Mouse (Mus musculus): ENCODE results near the gene Rabepk.
"Not testable (repeated sequence)": the region's sequence is repeated elsewhere in the genome, so short reads cannot be mapped to it uniquely, and the experiment has no call there.

The Rabepk gene

GRCm38 (mm10) chr2:34799357-34800256 is at the start of gene Rabepk:
Gene Rabepk, minus strand, starts transcription at chr2:34799912.
- peak; percentile 91 for DNase-seq (ENCODE audit: low read depth, low spot score)

GRCm38 (mm10) chr2:34847702-34848101 is 48.0 kb upstream of the Rabepk start:
- DNase-seq (ENCODE audit: low read depth, low spot score): no peak

GRCm38 (mm10) chr2:34843211-34843939 is 43.7 kb upstream of the Rabepk start:
- peak; percentile 51 for DNase-seq (ENCODE audit: low read depth, low spot score)

- peak; percentile 88 for DNase-seq (ENCODE audit: low read depth, low spot score)
Measured at GRCm38 (mm10) chr2:34841706-34842105, 42.0 kb upstream of the Rabepk start.

- DNase-seq (ENCODE audit: low read depth, low spot score): not testable (repeated sequence)
Measured at GRCm38 (mm10) chr2:34840143-34840542, 40.4 kb upstream of the Rabepk start.

GRCm38 (mm10) chr2:34835669-34836068 is 36.0 kb upstream of the Rabepk start:
- DNase-seq (ENCODE audit: low read depth, low spot score): no peak

- no peak for DNase-seq (ENCODE audit: low read depth, low spot score)
Measured at GRCm38 (mm10) chr2:34833624-34834023, 33.9 kb upstream of the Rabepk start.

- not testable (repeated sequence) for DNase-seq (ENCODE audit: low read depth, low spot score)
Measured at GRCm38 (mm10) chr2:34832766-34833457, 33.2 kb upstream of the Rabepk start, which contains the start of gene Gm34653. Gene Gm34653, plus strand, starts transcription at chr2:34833007.

GRCm38 (mm10) chr2:34830066-34830465 is 30.4 kb upstream of the Rabepk start:
- DNase-seq (ENCODE audit: low read depth, low spot score): not testable (repeated sequence)

- no peak for DNase-seq (ENCODE audit: low read depth, low spot score)
Measured at GRCm38 (mm10) chr2:34828026-34828425, 28.3 kb upstream of the Rabepk start.

- no peak for DNase-seq (ENCODE audit: low read depth, low spot score)
Measured at GRCm38 (mm10) chr2:34827591-34827990, 27.9 kb upstream of the Rabepk start.

- DNase-seq (ENCODE audit: low read depth, low spot score): no peak
Measured at GRCm38 (mm10) chr2:34826460-34827231, 26.9 kb upstream of the Rabepk start.

GRCm38 (mm10) chr2:34825827-34826459 is 26.2 kb upstream of the Rabepk start, which contains the start of gene Fbxw2:
Gene Fbxw2, minus strand, starts transcription at chr2:34826311.
- DNase-seq (ENCODE audit: low read depth, low spot score): peak; percentile 98

- DNase-seq (ENCODE audit: low read depth, low spot score): no peak
Measured at GRCm38 (mm10) chr2:34818492-34818891, 18.8 kb upstream of the Rabepk start.

- DNase-seq (ENCODE audit: low read depth, low spot score): peak; percentile 48
Measured at GRCm38 (mm10) chr2:34815893-34816292, 16.2 kb upstream of the Rabepk start.

- DNase-seq (ENCODE audit: low read depth, low spot score): no peak
Measured at GRCm38 (mm10) chr2:34812706-34813105, 13.0 kb upstream of the Rabepk start.

GRCm38 (mm10) chr2:34810775-34811174 is 11.1 kb upstream of the Rabepk start:
- DNase-seq (ENCODE audit: low read depth, low spot score): no peak

- no peak for DNase-seq (ENCODE audit: low read depth, low spot score)
Measured at GRCm38 (mm10) chr2:34809568-34809967, 9.9 kb upstream of the Rabepk start.

- no peak for DNase-seq (ENCODE audit: low read depth, low spot score)
Measured at GRCm38 (mm10) chr2:34808057-34808456, 8.3 kb upstream of the Rabepk start.

- DNase-seq (ENCODE audit: low read depth, low spot score): no peak
Measured at GRCm38 (mm10) chr2:34805364-34805950, 5.7 kb upstream of the Rabepk start.
